Mouse (Mus musculus) heart, embryonic 14.5 days (tissue): ENCODE data around the gene Esam. TPM values are rescaled to one million over a fixed set of nuclear protein-coding genes. Genes with fewer than 3 reads are reported as not detected.

Experiments
- ATAC-seq: fragments of 200-750 bp; cut with Nextera tagmentation; 2 replicates; pipeline ENCODE4 v1.8.0; 2017; ENCODE audit warnings: low read depth, moderate TSS enrichment; ENCODE audit not compliant: insufficient number of reproducible peaks, insufficient read depth, low FRiP score
- H3K27ac ChIP-seq, 2 experiments: fragments of 200-500 bp in 1 of 2; fragments of 300-500 bp in 1 of 2; sonication (generic) in 1 of 2; replicated peaks in 1 of 2; 2 replicates each; pipeline ENCODE4 v1.5.1; 2012 to 2014; ENCODE audit warnings: low read depth in 2 of 2, low read length in 2 of 2, control low read depth in 1 of 2, mild to moderate bottlenecking in 1 of 2, mixed read lengths in 1 of 2; ENCODE audit not compliant: control insufficient read depth in 1 of 2, insufficient read depth in 1 of 2
- H3K27me3 ChIP-seq: fragments of 300-500 bp; sonication (generic); 2 replicates; pipeline ENCODE4 v1.6.1; 2014; ENCODE audit warnings: mild to moderate bottlenecking, low read length, control low read depth; ENCODE audit not compliant: control insufficient read depth, insufficient read depth
- H3K36me3 ChIP-seq: fragments of 300-500 bp; sonication (generic); 2 replicates; pipeline ENCODE4 v1.6.1; 2014; ENCODE audit warnings: mild to moderate bottlenecking, control low read depth, low read length, mixed read lengths; ENCODE audit not compliant: control insufficient read depth, insufficient read depth
- H3K4me1 ChIP-seq, 2 experiments: fragments of 200-500 bp in 1 of 2; fragments of 300-500 bp in 1 of 2; sonication (generic) in 1 of 2; 2 replicates each; pipeline ENCODE4 v1.6.1; 2012 to 2014; ENCODE audit warnings: low read length in 2 of 2, control low read depth in 1 of 2, mixed read lengths in 1 of 2; ENCODE audit not compliant: control insufficient read depth in 2 of 2, insufficient read depth in 2 of 2
- H3K4me2 ChIP-seq: fragments of 300-500 bp; sonication (generic); 2 replicates; pipeline ENCODE4 v1.6.1; 2014; ENCODE audit warnings: mild to moderate bottlenecking, low read length
- H3K4me3 ChIP-seq, 2 experiments: fragments of 200-500 bp in 1 of 2; fragments of 300-500 bp in 1 of 2; sonication (generic) in 1 of 2; 2 replicates each; pipeline ENCODE4 v1.5.1; 2012 to 2014; ENCODE audit warnings: low read length in 2 of 2, mild to moderate bottlenecking in 2 of 2, control low read depth in 1 of 2, low read depth in 1 of 2, moderate library complexity in 1 of 2; ENCODE audit not compliant: control insufficient read depth in 1 of 2, insufficient read depth in 1 of 2
- H3K9ac ChIP-seq: fragments of 300-500 bp; sonication (generic); 2 replicates; pipeline ENCODE4 v1.6.1; 2014; ENCODE audit warnings: mild to moderate bottlenecking, low read length
- H3K9me3 ChIP-seq: fragments of 300-500 bp; sonication (generic); 2 replicates; pipeline ENCODE4 v1.6.1; 2016; ENCODE audit warnings: low read length, control low read depth; ENCODE audit not compliant: control insufficient read depth
- WGBS: fragments of 180-500 bp; shearing (Covaris S2); extraction: QIAGEN DNeasy Blood & Tissue Kit; methylation state at CpG from one replicate; pipeline ENCODE4 v1.1.7; 2014; 5-methylcytosine and 5-hydroxymethylcytosine counted together
- polyA plus RNA-seq: library from polyadenylated mRNA; unstranded; fragments of >200 nt; fragmentation: Nextera tagmentation; extraction: Ambion mirVana; gene quantifications from 2 replicates; pipeline ENCODE4 v1.2.1, GENCODE M21; 2014

Gene Esam
- 78.2 and 81.9 TPM in 2 replicates for polyA plus RNA-seq

- 5% methylated on average over 41 of the region's 41 CpGs for WGBS
- peaks cover 23% of the 10 kb centered on the region for H3K36me3 ChIP-seq
- peaks cover 19% of the 10 kb centered on the region; the same call in 1 of the 2 replicates for H3K27me3 ChIP-seq
- H3K9ac ChIP-seq: peak within 1 kb of the TSS; percentile 79
- H3K4me2 ChIP-seq: peak within 1 kb of the TSS; percentile 95
- peak within 1 kb of the TSS; percentile 39 to 56 for H3K4me3 ChIP-seq
- H3K9me3 ChIP-seq: no peaks in the 10 kb centered on the region
- peak within 1 kb of the TSS; percentile 79 to 86 for H3K27ac ChIP-seq
- peaks cover 17 to 29% of the 10 kb centered on the region in 2 experiments for H3K4me1 ChIP-seq
- ATAC-seq: peak; percentile 67
Observed at GRCm38 (mm10) chr9:37527396-37528224, at the start of gene Esam. Esam (plus strand) TSS chr9:37528078.

GRCm38 (mm10) chr9:37485146-37485545 is 42.7 kb upstream of the Esam start:
- Histone ChIP-seq H3K9me3 (no peaks in the 10 kb centered on the region), H3K9ac (no peak overlapping the region), H3K36me3 (no peaks in the 10 kb centered on the region), H3K4me1 (peaks cover 2 to 5% of the 10 kb centered on the region in 2 experiments; a peak in 3 of 4 replicates), H3K27me3 (no peaks in the 10 kb centered on the region), H3K27ac (no peak overlapping the region), H3K4me2 (no peak overlapping the region), H3K4me3 (no peak overlapping the region)
- WGBS: 58% methylated on average over 5 of the region's 5 CpGs
- no peak for ATAC-seq

- H3K9me3 ChIP-seq: no peaks in the 10 kb centered on the region
- no peak for ATAC-seq
- peak overlapping the region; percentile 78 for H3K4me2 ChIP-seq
- H3K36me3 ChIP-seq: no peaks in the 10 kb centered on the region
- H3K27me3 ChIP-seq: no peaks in the 10 kb centered on the region
- H3K4me3 ChIP-seq: peak overlapping the region; percentile 85 to 99; a peak in 3 of 4 replicates
- peak overlapping the region; percentile 96 for H3K9ac ChIP-seq
- WGBS: 43% methylated on average over 4 of the region's 4 CpGs
- H3K27ac ChIP-seq: peak overlapping the region; percentile 7 to 97; a peak in 3 of 4 replicates
- H3K4me1 ChIP-seq: peaks cover 2 to 15% of the 10 kb centered on the region in 2 experiments; a peak in 3 of 4 replicates
Observed at GRCm38 (mm10) chr9:37488041-37488440, 39.8 kb upstream of the Esam start.

GRCm38 (mm10) chr9:37488611-37489396 is 39.1 kb upstream of the Esam start, which contains the start of gene Msantd2:
Msantd2 (plus strand) TSS chr9:37489319.
- no peaks in the 10 kb centered on the region for H3K36me3 ChIP-seq
- H3K9ac ChIP-seq: peak within 1 kb of the TSS; percentile 96
- peak within 1 kb of the TSS; percentile 78 for H3K4me2 ChIP-seq
- no peaks in the 10 kb centered on the region for H3K27me3 ChIP-seq
- under 1% methylated on average over 44 of the region's 44 CpGs for WGBS
- H3K9me3 ChIP-seq: no peaks in the 10 kb centered on the region
- ATAC-seq: peak; percentile 94
- H3K4me1 ChIP-seq: peaks cover 2 to 15% of the 10 kb centered on the region in 2 experiments; a peak in 3 of 4 replicates
- H3K27ac ChIP-seq: peak within 1 kb of the TSS; percentile 97 to 98
- peak within 1 kb of the TSS; percentile 85 to 99 for H3K4me3 ChIP-seq

- no peaks in the 10 kb centered on the region for H3K27me3 ChIP-seq
- H3K4me2 ChIP-seq: peak overlapping the region; percentile 78
- ATAC-seq: peak; percentile 64
- H3K4me1 ChIP-seq: peaks cover 2 to 15% of the 10 kb centered on the region in 2 experiments; a peak in 3 of 4 replicates
- H3K27ac ChIP-seq: peak overlapping the region; percentile 97 to 98
- WGBS: under 1% methylated on average over 63 of the region's 75 CpGs
- peak overlapping the region; percentile 85 to 99 for H3K4me3 ChIP-seq
- H3K36me3 ChIP-seq: 0 out of 2 replicates have a peak, but pooled peaks cover 4% of the 10 kb centered on the region
- H3K9me3 ChIP-seq: no peaks in the 10 kb centered on the region
- H3K9ac ChIP-seq: peak overlapping the region; percentile 96
Observed at GRCm38 (mm10) chr9:37489446-37490120, 38.3 kb upstream of the Esam start.

GRCm38 (mm10) chr9:37495761-37496160 is 32.1 kb upstream of the Esam start:
- WGBS: 63% methylated on average over 3 of the region's 3 CpGs
- Histone ChIP-seq H3K27ac (no peak overlapping the region), H3K4me3 (no peak overlapping the region), H3K9me3 (no peaks in the 10 kb centered on the region), H3K27me3 (no peaks in the 10 kb centered on the region), H3K4me1 (peaks cover 0 to 4% of the 10 kb centered on the region in 2 experiments; a peak in 2 of 4 replicates), H3K9ac (no peak overlapping the region), H3K4me2 (no peak overlapping the region), H3K36me3 (0 out of 2 replicates have a peak, but pooled peaks cover 4% of the 10 kb centered on the region)
- ATAC-seq: no peak

GRCm38 (mm10) chr9:37496325-37496724 is 31.6 kb upstream of the Esam start:
- Histone ChIP-seq H3K4me2 (no peak overlapping the region), H3K9me3 (no peaks in the 10 kb centered on the region), H3K9ac (no peak overlapping the region), H3K27me3 (no peaks in the 10 kb centered on the region), H3K36me3 (0 out of 2 replicates have a peak, but pooled peaks cover 4% of the 10 kb centered on the region), H3K4me3 (no peak overlapping the region), H3K27ac (no peak overlapping the region), H3K4me1 (no peaks in the 10 kb centered on the region)
- no peak for ATAC-seq
